In the genomic region with DNA sequence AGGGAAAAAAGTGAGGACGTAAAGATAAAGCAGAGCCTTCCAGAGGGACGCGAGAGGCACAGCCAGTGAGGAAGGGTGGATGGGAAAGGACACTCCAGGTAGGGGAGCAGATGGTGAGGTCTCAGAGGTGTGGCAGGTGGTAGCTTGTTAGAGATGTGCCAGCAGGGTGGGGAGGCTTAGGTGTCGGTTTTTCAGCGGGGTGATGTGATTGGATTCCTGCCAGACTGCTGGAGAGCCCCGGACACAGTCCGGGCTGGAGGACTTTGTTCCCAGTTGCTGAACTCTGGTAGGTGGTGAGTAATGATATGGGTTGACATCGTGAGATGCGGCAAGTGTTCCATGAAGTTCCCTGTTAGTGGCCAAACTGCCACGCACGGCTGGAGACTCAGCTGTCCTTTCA, we compare ENCODE assay signal across 13 mouse cellular contexts. TPM values are rescaled to one million over a fixed set of nuclear protein-coding genes. Genes with fewer than 3 reads are reported as not detected.
DNase-seq lines count a peak whose midpoint lies in the region; ATAC-seq and TF ChIP-seq lines count a peak whose summit lies in the region.
"Had no signal": no experiment of that assay in that cellular context is flagged by ENCODE, and none has a peak within 500 bp of the region (broad histone marks: within the 10 kb centered on the region; RNA-seq: fewer than 3 reads in every experiment).

No protein-coding gene starts in this region.

- H3K27me3 ChIP-seq in heart, embryonic 15.5 days, result 0 out of 2 replicates have a peak, but pooled peaks cover 4% of the 10 kb centered on the region
- no peaks in the 10 kb centered on the region for H3K27me3 ChIP-seq in liver, embryonic 16.5 days (ENCODE audit: control insufficient read depth, insufficient read depth, low read depth, low read length)
- H3K27me3 ChIP-seq in midbrain, embryonic 16.5 days (ENCODE audit: control insufficient read depth, insufficient read depth, low read depth, low read length), result no peaks in the 10 kb centered on the region
- H3K27me3 ChIP-seq in thymus, adult 2 months (ENCODE audit: control insufficient read depth, insufficient read depth, low read length), result no peaks in the 10 kb centered on the region
- H3K27me3 ChIP-seq: hindbrain, embryonic 15.5 days; limb, embryonic 13.5 days had no signal

- DNase-seq in heart, adult 9 months (ENCODE audit: low spot score in 2 of 2), result no peak
- peak; percentile 63 for DNase-seq in cerebellum, adult 8-10 months
- peak; percentile 86 for DNase-seq in kidney, adult 9 months
- no peak for DNase-seq in thymus, adult 2 months
- no peak for DNase-seq in spleen, postnatal 36 days (ENCODE audit: low spot score in 2 of 2)
- DNase-seq: gastrocnemius, postnatal 25 days; thymus, postnatal 14 days had no signal

- no peak for TF ChIP-seq CTCF in thymus, adult 2 months (IDR thresholded peaks at IDR 0.05; ENCODE audit: borderline replicate concordance, control insufficient read depth, extremely low read depth, insufficient read depth, low read length, poor library complexity)

- H3K27ac ChIP-seq in heart, embryonic 15.5 days, result no peak overlapping the region
- H3K27ac ChIP-seq in liver, embryonic 16.5 days (ENCODE audit: low read length), result peak overlapping the region; percentile 60
- no peak overlapping the region for H3K27ac ChIP-seq in midbrain, embryonic 16.5 days (ENCODE audit: low read length)
- H3K27ac ChIP-seq in thymus, adult 2 months (ENCODE audit: control insufficient read depth, insufficient read depth, low read length), result no peak overlapping the region
- H3K27ac ChIP-seq: hindbrain, embryonic 15.5 days; limb, embryonic 13.5 days; macrophage had no signal

- H3K4me3 ChIP-seq in heart, embryonic 15.5 days, result no peak overlapping the region
- no peak overlapping the region for H3K4me3 ChIP-seq in liver, embryonic 16.5 days (ENCODE audit: low read depth, low read length)
- H3K4me3 ChIP-seq in midbrain, embryonic 16.5 days (ENCODE audit: low read depth, low read length), result no peak overlapping the region
- no peak overlapping the region for H3K4me3 ChIP-seq in thymus, adult 2 months (ENCODE audit: control insufficient read depth, insufficient read depth, low read length)
- H3K4me3 ChIP-seq: hindbrain, embryonic 15.5 days; limb, embryonic 13.5 days had no signal

- TF ChIP-seq POLR2A in thymus, adult 2 months (IDR thresholded peaks at IDR 0.05; ENCODE audit: control insufficient read depth, extremely low read depth, insufficient read depth, low read length, poor library complexity), result no peak

- 24% methylated on average over 11 of the region's 11 CpGs for WGBS in heart, embryonic 15.5 days
- 55% methylated on average over 11 of the region's 11 CpGs for WGBS in liver, embryonic 16.5 days (ENCODE audit: insufficient replicate concordance)
- 56% methylated on average over 11 of the region's 11 CpGs for WGBS in midbrain, embryonic 16.5 days
- 91% methylated on average over 11 of the region's 11 CpGs for WGBS in thymus, adult 2 months

- no peak for ATAC-seq in heart, embryonic 15.5 days (replicated peaks; ENCODE audit: insufficient number of reproducible peaks, insufficient read depth, low FRiP score, low read depth)
- no peak for ATAC-seq in liver, embryonic 16.5 days (ENCODE audit: low read depth)
- no peak for ATAC-seq in midbrain, embryonic 16.5 days

- no peaks in the 10 kb centered on the region for H3K36me3 ChIP-seq in heart, embryonic 15.5 days
- H3K36me3 ChIP-seq in liver, embryonic 16.5 days (ENCODE audit: control insufficient read depth, insufficient read depth), result no peaks in the 10 kb centered on the region
- no peaks in the 10 kb centered on the region for H3K36me3 ChIP-seq in midbrain, embryonic 16.5 days (ENCODE audit: control insufficient read depth, insufficient read depth, low read length)
- H3K36me3 ChIP-seq in thymus, adult 2 months (ENCODE audit: control insufficient read depth, insufficient read depth, low read length), result no peaks in the 10 kb centered on the region
- H3K36me3 ChIP-seq: hindbrain, embryonic 15.5 days; limb, embryonic 13.5 days had no signal

- no peaks in the 10 kb centered on the region for H3K9me3 ChIP-seq in heart, embryonic 15.5 days (replicated peaks)
- H3K9me3 ChIP-seq in liver, embryonic 16.5 days (replicated peaks; ENCODE audit: control insufficient read depth, low read length), result no peaks in the 10 kb centered on the region
- no peaks in the 10 kb centered on the region for H3K9me3 ChIP-seq in midbrain, embryonic 16.5 days (replicated peaks; ENCODE audit: control insufficient read depth, low read length, poor library complexity, severe bottlenecking)
- H3K9me3 ChIP-seq: hindbrain, embryonic 15.5 days; limb, embryonic 13.5 days had no signal

- peaks cover 20% of the 10 kb centered on the region for H3K4me1 ChIP-seq in heart, embryonic 15.5 days (replicated peaks)
- H3K4me1 ChIP-seq in liver, embryonic 16.5 days (ENCODE audit: control insufficient read depth, low read depth, low read length), result peaks cover 51% of the 10 kb centered on the region
- peaks cover 16% of the 10 kb centered on the region for H3K4me1 ChIP-seq in midbrain, embryonic 16.5 days (ENCODE audit: control insufficient read depth, insufficient read depth, low read length)
- H3K4me1 ChIP-seq in thymus, adult 2 months (replicated peaks; ENCODE audit: control insufficient read depth, insufficient read depth, low read length), result peaks cover 5% of the 10 kb centered on the region

- H3K9ac ChIP-seq in heart, embryonic 15.5 days, result peak overlapping the region; percentile 28; the same call in 1 of the 2 replicates
- H3K9ac ChIP-seq in liver, embryonic 16.5 days (ENCODE audit: low read depth, low read length), result 0 out of 2 replicates have a peak overlapping the region, but pooled peaks have one; percentile 28
- no peak overlapping the region for H3K9ac ChIP-seq in midbrain, embryonic 16.5 days (ENCODE audit: low read depth, low read length)
- H3K9ac ChIP-seq: hindbrain, embryonic 15.5 days; limb, embryonic 13.5 days had no signal

- H3K4me2 ChIP-seq in heart, embryonic 15.5 days, result 0 out of 2 replicates have a peak overlapping the region, but pooled peaks have one; percentile 23
- H3K4me2 ChIP-seq in liver, embryonic 16.5 days (ENCODE audit: low read depth, low read length), result peak overlapping the region; percentile 33
- H3K4me2 ChIP-seq in midbrain, embryonic 16.5 days (ENCODE audit: low read length), result no peak overlapping the region
- H3K4me2 ChIP-seq: hindbrain, embryonic 15.5 days; limb, embryonic 13.5 days had no signal

RNA-seq across cellular contexts. Expression of gene Susd6, which starts 2.7 kb away (rescaled TPM):
- 16.4 and 19.6 TPM in 2 replicates for polyA plus RNA-seq in heart, embryonic 15.5 days (2015; fragmentation: Nextera tagmentation; extraction: Ambion mirVana)
- 14.6 and 15.2 TPM in 2 replicates for polyA plus RNA-seq in liver, embryonic 16.5 days (2015; fragmentation: Nextera tagmentation; extraction: Ambion mirVana)
- polyA plus RNA-seq in midbrain, embryonic 16.5 days (2015; fragmentation: Nextera tagmentation; extraction: Ambion mirVana), result 10.4 and 11.0 TPM in 2 replicates
- polyA plus RNA-seq in thymus, adult 2 months (2012; rRNA removed), result 81.3 and 81.8 TPM in 2 replicates

RNA-seq across cellular contexts. Expression of gene Ccdc177, which starts 27.1 kb away (rescaled TPM):
- not detected in 2 replicates for polyA plus RNA-seq in heart, embryonic 15.5 days (2015; fragmentation: Nextera tagmentation; extraction: Ambion mirVana)
- polyA plus RNA-seq in liver, embryonic 16.5 days (2015; fragmentation: Nextera tagmentation; extraction: Ambion mirVana), result not detected in 2 replicates
- polyA plus RNA-seq in midbrain, embryonic 16.5 days (2015; fragmentation: Nextera tagmentation; extraction: Ambion mirVana), result 3.8 and 3.9 TPM in 2 replicates
- polyA plus RNA-seq in thymus, adult 2 months (2012; rRNA removed), result not detected in 2 replicates
- polyA plus RNA-seq: macrophage had no signal

Comparison
In these comparisons a context has a peak if more than half of its experiments do, and no peak if none do; other contexts are left out.
1. DNase-seq: peak in cerebellum, adult 8-10 months (single experiment) and kidney, adult 9 months (single experiment); none in heart, adult 9 months (0 of 2), thymus, adult 2 months (single experiment) and spleen, postnatal 36 days (0 of 2).